Mouse (Mus musculus): ENCODE results near the gene 4930502E18Rik.
"Not testable (repeated sequence)": the region's sequence is repeated elsewhere in the genome, so short reads cannot be mapped to it uniquely, and the experiment has no call there.

- not testable (repeated sequence) for TF ChIP-seq CTCF (IDR thresholded peaks at IDR 0.05; ENCODE audit: control insufficient read depth, insufficient read depth, insufficient replicate concordance, low read depth, low read length); POLR2A (IDR thresholded peaks at IDR 0.05; ENCODE audit: control insufficient read depth, low read depth, low read length)
These were observed 42.0 kb upstream of the 4930502E18Rik start for GRCm38 (mm10) chrX:53682650-53683049.

Data from testis, adult 2 months (tissue).